Mouse (Mus musculus) natural killer cell, adult 2 months (primary cell): ENCODE measurements around the gene Cbx3.

ENCODE experiments used
- DNase-seq, 2 experiments: peaks; one replicate each; pipeline ENCODE4 v3.0.0; 2022; ENCODE audit warnings: low spot score in 2 of 2

Cbx3 gene

DNA sequence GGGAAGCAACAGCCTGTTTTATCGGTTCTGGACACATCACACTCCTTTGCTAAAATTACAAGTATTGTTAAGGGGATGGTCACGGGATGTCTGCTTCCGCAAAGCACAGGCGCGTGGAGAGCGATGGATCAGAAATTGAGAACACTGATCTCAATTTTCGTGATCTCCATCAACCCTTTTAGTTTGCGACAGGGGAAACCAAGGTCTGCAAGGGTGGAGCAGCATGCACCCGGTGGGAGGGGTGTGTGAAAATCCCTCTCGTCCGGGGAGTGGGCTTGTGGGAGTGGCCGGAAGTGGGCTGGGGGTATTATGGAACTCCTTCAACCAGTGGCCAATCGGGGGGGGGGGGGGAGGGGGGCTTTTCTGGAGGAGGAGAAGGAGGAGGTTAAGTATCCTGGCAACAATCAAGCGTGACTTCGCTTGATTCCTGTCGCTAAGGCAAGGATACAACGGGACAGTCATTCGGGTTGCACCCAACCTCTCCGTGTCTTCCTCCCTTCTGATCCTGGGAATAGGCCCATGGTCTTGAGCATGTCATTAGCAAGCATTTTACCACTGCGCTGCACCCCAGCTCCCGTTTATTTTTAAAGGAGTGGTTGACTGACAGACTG is 54.3 kb downstream of the Cbx3 start:
- DNase-seq, result peak in 1 of 2 experiments; percentile 32

DNA sequence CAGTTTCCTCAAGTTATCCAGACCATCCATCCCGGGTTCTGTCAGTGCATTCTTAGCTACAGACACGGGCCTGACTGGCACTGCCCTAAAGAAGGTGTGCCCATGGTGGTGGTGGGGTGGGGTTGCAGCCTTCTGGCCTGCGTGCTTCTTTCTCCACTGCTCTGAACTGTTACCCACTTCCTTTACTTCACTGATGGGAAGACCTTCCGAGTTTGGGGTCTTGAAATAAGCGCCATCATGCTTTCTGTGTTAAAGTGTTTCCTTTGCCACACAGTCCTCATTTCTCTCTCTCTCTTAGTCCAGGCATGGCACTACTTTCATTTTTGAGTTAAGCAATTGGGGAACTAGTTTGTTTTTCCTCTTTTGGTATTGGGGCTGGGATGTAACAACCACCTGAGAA is 54.8 kb downstream of the Cbx3 start:
- DNase-seq, result no peak

DNA sequence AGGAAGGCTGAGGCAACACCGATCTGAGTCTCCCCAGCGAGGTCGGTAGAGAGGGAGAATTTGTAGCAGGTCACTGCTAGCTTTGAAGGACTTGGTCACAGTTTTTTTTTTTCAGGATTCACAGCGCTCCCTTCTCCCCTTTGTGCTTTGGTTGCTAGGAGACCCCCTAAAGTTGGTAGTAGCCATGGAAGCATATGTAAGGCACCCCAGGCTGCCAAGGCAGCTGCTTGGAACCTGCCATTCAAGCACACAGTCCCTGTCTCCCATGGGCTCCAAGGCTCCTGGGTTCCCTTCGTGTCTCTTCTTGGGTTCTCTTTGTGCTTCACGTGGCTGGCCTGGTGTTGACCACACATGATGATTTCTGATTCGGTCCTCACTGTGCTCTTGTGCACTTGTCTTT is 59.3 kb downstream of the Cbx3 start:
- no peak for DNase-seq
